ENCODE assay signal across 1 mouse cellular context in genomic region chr12:108275508-108275890, GRCm38 (mm10).
TF ChIP-seq lines count a peak whose summit lies in the region.

No protein-coding gene starts in this region.

TF ChIP-seq in MEL, 35 proteins besides CTCF, POLR2A, EP300 and RAD21 (continued from another document):
- no peak for TF ChIP-seq UBTF (IDR thresholded peaks at IDR 0.05; ENCODE audit: borderline replicate concordance, insufficient read depth, low read depth, low read length)
